Mouse (Mus musculus) forebrain, postnatal 0 days (tissue): ENCODE data around the gene Pik3cg. TPM values are rescaled to one million over a fixed set of nuclear protein-coding genes. Genes with fewer than 3 reads are reported as not detected.
A peak's percentile ranks its signal among the peaks of the same experiment; 100 is the strongest.

ENCODE experiments used
- ATAC-seq: fragments of 200-750 bp; cut with Nextera tagmentation; 2 replicates; pipeline ENCODE4 v1.8.0; 2017; ENCODE audit warnings: mild to moderate bottlenecking, moderate library complexity
- DNase-seq: peaks from one replicate; pipeline ENCODE4 v3.0.0-alpha.2; 2015
- H3K27ac ChIP-seq: fragments of 300-500 bp; sonication (generic); 2 replicates; pipeline ENCODE4 v1.5.1; 2014; ENCODE audit warnings: low read depth, mild to moderate bottlenecking, antibody characterized with exemption, low read length, moderate library complexity, mixed read lengths
- H3K27me3 ChIP-seq: fragments of 300-500 bp; sonication (generic); 2 replicates; pipeline ENCODE4 v1.6.1; 2014; ENCODE audit warnings: mild to moderate bottlenecking, low read length, mixed read lengths; ENCODE audit not compliant: insufficient read depth
- H3K36me3 ChIP-seq: fragments of 300-500 bp; sonication (generic); 2 replicates; pipeline ENCODE4 v1.6.1; 2014; ENCODE audit warnings: mild to moderate bottlenecking, moderate library complexity; ENCODE audit not compliant: insufficient read depth
- H3K4me1 ChIP-seq: fragments of 300-500 bp; sonication (generic); 2 replicates; pipeline ENCODE4 v1.6.1; 2014; ENCODE audit warnings: antibody characterized with exemption; ENCODE audit not compliant: insufficient read depth
- H3K4me2 ChIP-seq: fragments of 300-500 bp; sonication (generic); 2 replicates; pipeline ENCODE4 v1.6.1; 2014; ENCODE audit warnings: low read depth, mild to moderate bottlenecking, moderate library complexity
- H3K4me3 ChIP-seq: fragments of 300-500 bp; sonication (generic); 2 replicates; pipeline ENCODE4 v1.5.1; 2014; ENCODE audit warnings: low read depth, low read length, mixed read lengths
- H3K9ac ChIP-seq: fragments of 300-500 bp; sonication (generic); 2 replicates; pipeline ENCODE4 v1.6.1; 2014; ENCODE audit warnings: mild to moderate bottlenecking
- H3K9me3 ChIP-seq: fragments of 300-500 bp; sonication (generic); 2 replicates; pipeline ENCODE4 v1.6.1; 2016; ENCODE audit warnings: low read length
- CTCF ChIP-seq: sonication (generic); IDR thresholded peaks from 2 replicates; pipeline ENCODE4 v1.5.1; 2016; ENCODE audit warnings: antibody characterized with exemption, control low read depth, low read depth
- WGBS: fragments of 180-500 bp; shearing (Covaris S2); extraction: QIAGEN DNeasy Blood & Tissue Kit; methylation state at CpG from one replicate; pipeline ENCODE4 v1.1.7; 2014; 5-methylcytosine and 5-hydroxymethylcytosine counted together
- polyA plus RNA-seq: library from polyadenylated mRNA; unstranded; fragments of >200 nt; fragmentation: Nextera tagmentation; extraction: Ambion mirVana; gene quantifications from 2 replicates; pipeline ENCODE4 v1.2.1, GENCODE M21; 2015
- total RNA-seq: library from RNA; depleted of rRNA; stranded (reverse); fragments of >200 nt; gene quantifications from 2 replicates; pipeline ENCODE4 v1.2.3, GENCODE M21; 2014

Gene Pik3cg
- total and polyA plus RNA-seq, 2 experiments from 2014 or later = 1.0 to 1.2 TPM

DNA sequence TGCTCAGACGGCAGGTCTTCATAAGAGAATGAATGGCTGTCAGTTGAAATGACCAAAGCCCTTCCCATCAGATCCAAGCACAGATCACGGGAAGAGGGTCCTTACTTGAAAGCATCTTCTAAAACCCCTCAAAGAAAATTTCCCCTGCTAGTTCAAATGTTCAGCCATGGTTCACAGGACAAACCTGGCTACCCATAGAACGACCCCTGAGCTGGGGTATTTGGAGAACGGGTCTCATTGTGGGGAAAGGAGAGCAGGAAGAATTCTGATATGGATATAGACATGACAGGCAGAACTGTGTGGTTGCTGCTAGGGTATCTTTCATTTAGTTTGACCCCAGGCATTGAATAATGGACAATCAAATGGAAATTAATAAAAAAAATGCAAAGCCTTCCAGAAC, 62.8 kb downstream of the Pik3cg start:
- Histone ChIP-seq H3K4me1 (no peaks in the 10 kb centered on the region), H3K4me3 (no peak overlapping the region), H3K27me3 (no peaks in the 10 kb centered on the region), H3K27ac (no peak overlapping the region), H3K9ac (no peak overlapping the region), H3K36me3 (no peaks in the 10 kb centered on the region), H3K4me2 (no peak overlapping the region), H3K9me3 (no peaks in the 10 kb centered on the region)
- ATAC-seq = no peak
- no peak for DNase-seq
- WGBS = 83% methylated on average over 4 of the region's 4 CpGs
- no peak for TF ChIP-seq CTCF

DNA sequence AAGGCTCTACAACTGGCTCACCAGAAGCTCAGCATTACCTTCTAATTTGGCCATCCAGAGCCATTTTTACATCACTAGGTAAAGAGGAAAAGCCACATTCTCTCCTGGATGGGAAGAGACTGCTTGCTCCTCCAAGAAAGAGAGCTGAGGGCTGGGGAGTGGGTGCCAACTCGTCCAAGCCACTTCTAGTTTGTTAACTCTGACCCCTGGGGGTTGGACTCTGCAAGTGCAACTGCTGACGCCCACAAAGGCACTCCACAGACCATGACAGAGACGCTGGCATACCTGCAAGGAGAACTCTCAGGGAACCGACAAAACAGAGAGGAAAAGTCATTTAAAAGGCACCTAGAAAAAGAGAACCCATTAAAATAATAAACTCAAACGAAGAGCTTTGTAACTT, 63.9 kb downstream of the Pik3cg start:
- Histone ChIP-seq H3K9me3 (no peaks in the 10 kb centered on the region), H3K4me3 (no peak overlapping the region), H3K9ac (no peak overlapping the region), H3K36me3 (no peaks in the 10 kb centered on the region), H3K4me1 (no peaks in the 10 kb centered on the region), H3K27me3 (no peaks in the 10 kb centered on the region), H3K4me2 (no peak overlapping the region), H3K27ac (no peak overlapping the region)
- DNase-seq (peak; percentile 83), ATAC-seq (peak; percentile 89)
- peak; percentile 77 for TF ChIP-seq CTCF
- 3% methylated on average over 5 of the region's 5 CpGs for WGBS

DNA sequence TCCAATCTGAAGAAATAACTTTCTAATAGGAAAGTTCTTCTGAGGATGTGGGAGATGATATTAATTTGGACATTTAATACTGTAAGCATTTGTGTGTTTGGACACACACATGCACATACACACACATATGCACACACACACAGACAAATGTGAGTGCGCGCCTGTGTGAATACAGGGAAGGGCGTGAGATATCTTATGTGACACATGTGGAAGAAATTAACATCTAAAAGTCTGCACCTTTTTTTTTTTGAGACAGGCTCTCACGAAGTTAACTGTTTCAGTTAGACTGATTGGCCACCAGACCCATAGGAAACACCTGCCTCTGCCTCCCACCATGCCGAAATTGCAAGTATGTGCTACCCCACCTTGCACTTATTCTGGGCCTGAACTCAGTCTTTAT, 64.7 kb downstream of the Pik3cg start:
- Histone ChIP-seq H3K9ac (no peak overlapping the region), H3K4me2 (no peak overlapping the region), H3K4me1 (no peaks in the 10 kb centered on the region), H3K9me3 (no peaks in the 10 kb centered on the region), H3K27ac (no peak overlapping the region), H3K27me3 (no peaks in the 10 kb centered on the region), H3K4me3 (no peak overlapping the region), H3K36me3 (no peaks in the 10 kb centered on the region)
- ATAC-seq = no peak
- TF ChIP-seq CTCF = no peak
- no peak for DNase-seq
- 87% methylated on average over 5 of the region's 5 CpGs for WGBS

DNA sequence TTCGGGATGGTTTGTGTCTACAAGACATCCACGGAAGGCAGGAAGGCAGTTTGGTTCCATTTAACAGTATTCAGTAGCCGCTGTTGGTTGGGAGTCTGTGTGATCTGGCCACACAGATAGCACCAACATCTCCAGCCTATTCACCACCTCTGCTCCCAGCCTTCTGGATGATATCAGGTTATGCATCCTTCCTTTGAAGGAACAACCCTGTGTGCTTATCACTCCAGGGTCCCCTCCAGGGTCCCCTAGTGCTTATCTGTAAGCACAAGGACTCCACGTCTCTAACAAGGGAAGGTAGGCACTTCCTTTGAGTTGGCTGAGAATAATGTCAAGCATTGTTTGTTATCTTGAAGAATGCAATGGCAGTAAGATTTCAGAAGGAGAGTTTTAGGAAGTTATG, 65.3 kb downstream of the Pik3cg start:
- DNase-seq = no peak
- Histone ChIP-seq H3K27me3 (no peaks in the 10 kb centered on the region), H3K27ac (no peak overlapping the region), H3K9ac (no peak overlapping the region), H3K9me3 (no peaks in the 10 kb centered on the region), H3K4me1 (no peaks in the 10 kb centered on the region), H3K36me3 (no peaks in the 10 kb centered on the region), H3K4me3 (no peak overlapping the region), H3K4me2 (no peak overlapping the region)
- 69% methylated on average over 4 of the region's 4 CpGs for WGBS
- ATAC-seq = no peak
- no peak for TF ChIP-seq CTCF

DNA sequence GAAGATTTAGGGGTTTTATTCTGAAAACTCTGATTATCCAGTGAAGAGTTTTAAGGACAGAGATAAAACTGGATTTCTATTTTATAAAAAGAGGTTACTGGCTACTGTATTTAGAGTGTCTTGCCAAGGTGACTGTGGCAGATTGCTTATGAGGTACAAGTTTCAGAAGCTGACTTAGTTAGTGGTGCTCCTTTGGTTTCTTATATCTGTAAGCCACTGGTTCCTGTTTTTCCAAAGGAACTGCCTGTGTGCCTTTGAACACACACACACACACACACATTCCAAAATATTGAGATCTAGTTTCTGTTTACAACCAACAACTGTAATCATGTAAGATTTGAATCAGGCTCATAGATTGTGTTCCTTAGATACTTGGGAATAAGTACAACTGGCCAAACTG, 66.7 kb downstream of the Pik3cg start:
- Histone ChIP-seq H3K4me2 (no peak overlapping the region), H3K4me1 (no peaks in the 10 kb centered on the region), H3K9me3 (no peaks in the 10 kb centered on the region), H3K27me3 (no peaks in the 10 kb centered on the region), H3K27ac (no peak overlapping the region), H3K9ac (no peak overlapping the region), H3K36me3 (no peaks in the 10 kb centered on the region), H3K4me3 (no peak overlapping the region)
- ATAC-seq (no peak), DNase-seq (no peak)
- TF ChIP-seq CTCF = no peak

DNA sequence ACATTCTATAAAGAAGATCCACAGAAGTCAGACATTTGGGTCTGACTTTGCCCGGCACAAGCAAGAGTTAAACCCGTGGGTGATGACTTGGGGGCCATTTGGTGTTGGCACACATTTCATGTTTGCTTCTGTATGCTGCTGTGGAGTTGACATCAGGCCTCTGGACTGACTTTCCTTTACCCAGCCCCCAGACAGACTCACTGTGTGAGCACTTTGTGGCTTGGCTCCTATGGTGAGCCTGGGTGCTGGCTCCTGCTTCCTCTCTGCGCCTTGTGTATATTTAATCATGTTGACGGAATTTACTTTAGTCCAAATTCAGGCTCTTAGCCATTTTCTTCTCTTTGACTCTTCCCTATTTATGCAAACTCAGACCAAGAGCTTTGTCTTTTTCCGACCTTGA, 69.6 kb downstream of the Pik3cg start:
- Histone ChIP-seq H3K4me3 (no peak overlapping the region), H3K4me2 (no peak overlapping the region), H3K27me3 (no peaks in the 10 kb centered on the region), H3K9ac (no peak overlapping the region), H3K36me3 (no peaks in the 10 kb centered on the region), H3K27ac (no peak overlapping the region), H3K9me3 (no peaks in the 10 kb centered on the region), H3K4me1 (no peaks in the 10 kb centered on the region)
- DNase-seq (no peak), ATAC-seq (no peak)
- WGBS = 83% methylated on average over 5 of the region's 5 CpGs
- no peak for TF ChIP-seq CTCF

DNA sequence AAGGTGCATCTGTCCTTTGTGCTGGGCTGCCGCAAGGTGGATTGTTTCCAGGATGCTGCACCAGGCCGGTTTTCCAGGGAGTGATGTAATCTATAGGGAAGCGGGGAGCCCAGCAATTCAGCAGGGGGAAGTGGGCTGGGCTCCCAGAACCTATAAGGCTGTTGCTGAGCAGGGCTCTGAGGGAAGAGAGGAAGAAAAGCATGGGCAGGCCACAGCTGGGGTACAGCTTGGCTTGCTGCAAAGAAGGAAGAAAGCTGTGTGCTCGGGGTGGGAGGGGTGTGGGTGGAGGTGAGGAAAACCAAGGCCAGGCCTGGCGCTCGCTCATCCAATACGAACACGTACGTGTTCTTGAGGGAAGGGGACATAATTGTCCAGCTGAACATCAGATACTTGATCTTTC, 70.1 kb downstream of the Pik3cg start:
- no peak for ATAC-seq
- Histone ChIP-seq H3K4me3 (no peak overlapping the region), H3K4me2 (no peak overlapping the region), H3K36me3 (no peaks in the 10 kb centered on the region), H3K27me3 (no peaks in the 10 kb centered on the region), H3K4me1 (no peaks in the 10 kb centered on the region), H3K27ac (no peak overlapping the region), H3K9me3 (no peaks in the 10 kb centered on the region), H3K9ac (no peak overlapping the region)
- no peak for DNase-seq
- 64% methylated on average over 9 of the region's 9 CpGs for WGBS
- TF ChIP-seq CTCF = no peak

DNA sequence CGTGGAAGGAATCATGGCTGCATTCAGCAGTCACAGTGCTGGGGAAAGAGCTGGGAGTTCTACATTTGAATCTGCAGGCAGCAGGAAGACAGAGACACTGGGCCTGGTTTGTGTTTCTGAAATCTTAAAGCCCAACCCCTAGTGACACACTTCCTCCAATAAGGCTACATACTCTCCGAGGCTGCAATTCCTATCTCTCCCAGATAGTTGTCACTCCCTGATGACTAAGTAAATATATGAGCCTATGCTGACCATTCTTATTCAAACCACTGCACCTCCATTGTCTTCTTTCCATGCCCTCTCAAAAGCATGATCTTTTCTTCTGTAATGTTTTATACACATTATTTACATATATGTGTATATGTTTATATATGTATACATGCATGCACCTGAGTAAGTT, 70.9 kb downstream of the Pik3cg start:
- H3K27me3 ChIP-seq = no peaks in the 10 kb centered on the region
- H3K36me3 ChIP-seq = no peaks in the 10 kb centered on the region
- ATAC-seq (no peak), DNase-seq (no peak)
- no peak overlapping the region for H3K27ac ChIP-seq
- no peak overlapping the region for H3K4me2 ChIP-seq
- H3K4me1 ChIP-seq = no peaks in the 10 kb centered on the region
- TF ChIP-seq CTCF = no peak
- no peak overlapping the region for H3K4me3 ChIP-seq
- WGBS = 87% methylated on average over 2 of the region's 2 CpGs
- no peak overlapping the region for H3K9ac ChIP-seq
- H3K9me3 ChIP-seq = no peaks in the 10 kb centered on the region
